Mouse (Mus musculus) limb, embryonic 14.5 days (tissue): Measurements from ENCODE around the gene Ecm1. TPM values are rescaled to one million over a fixed set of nuclear protein-coding genes. Genes with fewer than 3 reads are reported as not detected.

Experiments used
- ATAC-seq: fragments of 200-750 bp; cut with Nextera tagmentation; 2 replicates; pipeline ENCODE4 v1.8.0; 2017; ENCODE audit warnings: low read depth, moderate number of reproducible peaks, moderate TSS enrichment; ENCODE audit not compliant: low FRiP score
- DNase-seq: peaks from one replicate; pipeline ENCODE4 v3.0.0-alpha.2; 2015; ENCODE audit warnings: low spot score
- H3K27ac ChIP-seq: fragments of 300-500 bp; sonication (generic); replicated peaks from 2 replicates; pipeline ENCODE4 v1.5.1; 2014; ENCODE audit warnings: low read depth, mild to moderate bottlenecking, low read length, moderate library complexity, mixed read lengths
- H3K27me3 ChIP-seq: fragments of 300-500 bp; sonication (generic); 2 replicates; pipeline ENCODE4 v1.6.1; 2014; ENCODE audit warnings: low read length, mixed read lengths; ENCODE audit not compliant: control insufficient read depth, insufficient read depth
- H3K36me3 ChIP-seq: fragments of 300-500 bp; sonication (generic); 2 replicates; pipeline ENCODE4 v1.6.1; 2014; ENCODE audit warnings: mild to moderate bottlenecking, low read length, moderate library complexity, mixed read lengths; ENCODE audit not compliant: control insufficient read depth, insufficient read depth
- H3K4me1 ChIP-seq: fragments of 300-500 bp; sonication (generic); 2 replicates; pipeline ENCODE4 v1.6.1; 2014; ENCODE audit warnings: antibody characterized with exemption, low read length, mixed read lengths; ENCODE audit not compliant: control insufficient read depth, insufficient read depth
- H3K4me2 ChIP-seq: fragments of 300-500 bp; sonication (generic); replicated peaks from 2 replicates; pipeline ENCODE4 v1.6.1; 2014; ENCODE audit warnings: low read depth, mild to moderate bottlenecking, low read length, moderate library complexity; ENCODE audit not compliant: severe bottlenecking
- H3K4me3 ChIP-seq: fragments of 300-500 bp; sonication (generic); replicated peaks from 2 replicates; pipeline ENCODE4 v1.5.1; 2014; ENCODE audit warnings: low read length
- H3K9ac ChIP-seq: fragments of 300-500 bp; sonication (generic); 2 replicates; pipeline ENCODE4 v1.6.1; 2014; ENCODE audit warnings: mild to moderate bottlenecking, low read depth, low read length, moderate library complexity; ENCODE audit not compliant: severe bottlenecking
- H3K9me3 ChIP-seq: fragments of 300-500 bp; sonication (generic); 2 replicates; pipeline ENCODE4 v1.6.1; 2016; ENCODE audit warnings: low read length; ENCODE audit not compliant: control insufficient read depth
- POLR2A ChIP-seq: fragments of 200-500 bp; IDR thresholded peaks from 2 replicates; pipeline ENCODE4 v1.8.0; 2012; ENCODE audit warnings: inconsistent platforms, mild to moderate bottlenecking, moderate library complexity, borderline replicate concordance; ENCODE audit not compliant: insufficient read depth, insufficient read length; ENCODE audit errors: extremely low read depth
- WGBS: fragments of 180-500 bp; shearing (Covaris S2); extraction: QIAGEN DNeasy Blood & Tissue Kit; methylation state at CpG from one replicate; pipeline ENCODE4 v1.1.7; 2014; 5-methylcytosine and 5-hydroxymethylcytosine counted together
- polyA plus RNA-seq, 2 experiments: library from polyadenylated mRNA; depleted of rRNA in 1 of 2; stranded (reverse) in 1 of 2; unstranded in 1 of 2; fragments of >200 nt; fragmentation: Nextera tagmentation in 1 of 2; extraction: Ambion mirVana in 1 of 2; gene quantifications; 2 replicates each; pipeline versions ENCODE4 v1.2.1 to v1.2.3; 2012 to 2014

The Ecm1 gene
- polyA plus RNA-seq, 2 experiments: 11.8 to 16.2 TPM

GRCm38 (mm10) chr3:95761771-95762170, 22.4 kb upstream of the Ecm1 start:
- Histone ChIP-seq H3K4me2 (no peak overlapping the region), H3K9me3 (no peaks in the 10 kb centered on the region), H3K27me3 (no peaks in the 10 kb centered on the region), H3K36me3 (peaks cover 44% of the 10 kb centered on the region), H3K4me3 (no peak overlapping the region), H3K9ac (no peak overlapping the region), H3K4me1 (0 out of 2 replicates have a peak, but pooled peaks cover 2% of the 10 kb centered on the region), H3K27ac (no peak overlapping the region)
- 83% methylated on average over 4 of the region's 4 CpGs for WGBS
- TF ChIP-seq POLR2A: no peak
- DNase-seq (no peak), ATAC-seq (no peak)

DNA sequence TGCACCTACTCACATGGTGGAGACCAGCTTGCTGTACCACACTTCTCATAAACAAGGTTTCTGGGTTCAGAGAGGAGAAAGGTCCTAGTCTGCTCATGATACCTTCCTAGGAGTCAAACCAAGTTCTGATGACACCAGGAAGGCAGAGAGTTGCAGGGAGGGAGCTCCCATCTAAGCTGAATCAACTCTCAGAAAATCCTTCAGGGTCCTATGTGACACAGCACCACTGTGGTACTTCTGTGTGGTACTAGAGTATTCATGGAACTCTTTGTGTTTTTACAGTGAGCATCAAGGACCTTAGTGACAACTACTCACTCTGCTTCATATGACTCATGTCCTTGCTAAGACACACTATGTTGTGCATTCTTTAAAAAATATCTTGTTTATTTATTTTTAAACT, 21.3 kb upstream of the Ecm1 start:
- ATAC-seq (no peak), DNase-seq (no peak)
- no peaks in the 10 kb centered on the region for H3K9me3 ChIP-seq
- H3K27me3 ChIP-seq: no peaks in the 10 kb centered on the region
- H3K36me3 ChIP-seq: peaks cover 33% of the 10 kb centered on the region
- H3K4me2 ChIP-seq: no peak overlapping the region
- no peak for TF ChIP-seq POLR2A
- H3K4me1 ChIP-seq: 0 out of 2 replicates have a peak, but pooled peaks cover 2% of the 10 kb centered on the region
- H3K27ac ChIP-seq: no peak overlapping the region
- no peak overlapping the region for H3K4me3 ChIP-seq
- no peak overlapping the region for H3K9ac ChIP-seq

GRCm38 (mm10) chr3:95760106-95760505, 20.7 kb upstream of the Ecm1 start, which contains the start of gene Tars2:
TSS of gene Tars2 (minus strand) at chr3:95760206.
- H3K4me2 ChIP-seq: no peak within 1 kb of the TSS
- no peak for TF ChIP-seq POLR2A
- no peaks in the 10 kb centered on the region for H3K27me3 ChIP-seq
- 80% methylated on average over 6 of the region's 6 CpGs for WGBS
- no peak within 1 kb of the TSS for H3K27ac ChIP-seq
- no peak for ATAC-seq
- H3K9me3 ChIP-seq: no peaks in the 10 kb centered on the region
- DNase-seq: no peak
- H3K4me3 ChIP-seq: no peak within 1 kb of the TSS
- H3K9ac ChIP-seq: no peak within 1 kb of the TSS
- peaks cover 27% of the 10 kb centered on the region for H3K36me3 ChIP-seq
- 0 out of 2 replicates have a peak, but pooled peaks cover 2% of the 10 kb centered on the region for H3K4me1 ChIP-seq

DNA sequence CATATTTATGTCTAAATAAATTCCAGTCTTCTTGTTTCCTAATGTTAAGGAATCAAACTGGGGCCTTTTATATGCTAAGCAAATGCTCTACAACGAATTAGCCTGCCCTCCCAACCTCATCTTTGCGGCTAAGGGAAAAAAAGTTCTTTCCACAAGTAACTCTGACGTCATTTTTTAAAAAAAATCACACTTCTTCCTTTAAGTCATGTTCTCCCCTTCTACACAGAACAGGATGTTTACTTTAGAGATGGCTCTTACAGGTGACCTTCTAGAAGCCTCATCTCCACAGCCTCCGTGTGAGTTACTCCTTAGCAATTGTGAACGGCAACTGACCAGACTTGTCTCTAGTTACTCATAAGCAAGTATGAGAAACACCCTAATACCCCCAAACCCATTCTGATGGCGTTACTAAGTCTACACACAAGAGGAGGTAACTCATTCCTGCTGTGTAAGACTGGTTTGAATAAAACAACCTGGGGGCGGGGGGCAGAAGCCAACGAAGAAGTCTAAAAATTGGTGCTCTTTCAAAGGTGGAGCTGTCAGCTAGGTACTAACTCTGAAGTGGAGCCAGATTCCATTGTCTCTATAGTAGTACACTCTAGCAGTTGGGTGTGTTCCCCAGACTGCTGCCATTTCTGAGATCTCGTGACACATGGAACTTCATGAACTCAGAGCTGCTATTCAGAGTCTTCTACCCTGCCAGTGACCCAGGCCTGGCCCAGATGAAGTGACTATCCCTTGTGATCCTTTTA, 19.3 kb upstream of the Ecm1 start:
- H3K4me2 ChIP-seq: no peak overlapping the region
- no peak overlapping the region for H3K9ac ChIP-seq
- H3K27ac ChIP-seq: no peak overlapping the region
- no peaks in the 10 kb centered on the region for H3K27me3 ChIP-seq
- H3K9me3 ChIP-seq: no peaks in the 10 kb centered on the region
- WGBS: 63% methylated on average over 9 of the region's 9 CpGs
- peaks cover 12% of the 10 kb centered on the region for H3K36me3 ChIP-seq
- ATAC-seq (no peak), DNase-seq (no peak)
- no peak for TF ChIP-seq POLR2A
- peaks cover 5% of the 10 kb centered on the region; the same call in 1 of the 2 replicates for H3K4me1 ChIP-seq
- H3K4me3 ChIP-seq: no peak overlapping the region

GRCm38 (mm10) chr3:95756808-95757207, 17.4 kb upstream of the Ecm1 start:
- Histone ChIP-seq H3K4me2 (no peak overlapping the region), H3K4me3 (no peak overlapping the region), H3K27me3 (no peaks in the 10 kb centered on the region), H3K9me3 (no peaks in the 10 kb centered on the region), H3K27ac (no peak overlapping the region), H3K36me3 (peaks cover 19% of the 10 kb centered on the region), H3K9ac (no peak overlapping the region), H3K4me1 (peaks cover 7% of the 10 kb centered on the region; the same call in 1 of the 2 replicates)
- TF ChIP-seq POLR2A: no peak
- WGBS: 78% methylated on average over 2 of the region's 2 CpGs
- ATAC-seq: no peak
- no peak for DNase-seq
